Mouse (Mus musculus): ENCODE measurements at regions not wholly inside any gene's neighbourhood (a gene's known extent, or its start where the extent isn't known, plus 50 kb on each side); places are given as distances from the start of the nearest gene placed in this dataset.

- no peak for ATAC-seq (replicated peaks; ENCODE audit: low read depth, poor library complexity, severe bottlenecking)
These were observed 60.0 kb upstream of the Ajap1 start for GRCm38 (mm10) chr4:153542631-153543031.

DNA sequence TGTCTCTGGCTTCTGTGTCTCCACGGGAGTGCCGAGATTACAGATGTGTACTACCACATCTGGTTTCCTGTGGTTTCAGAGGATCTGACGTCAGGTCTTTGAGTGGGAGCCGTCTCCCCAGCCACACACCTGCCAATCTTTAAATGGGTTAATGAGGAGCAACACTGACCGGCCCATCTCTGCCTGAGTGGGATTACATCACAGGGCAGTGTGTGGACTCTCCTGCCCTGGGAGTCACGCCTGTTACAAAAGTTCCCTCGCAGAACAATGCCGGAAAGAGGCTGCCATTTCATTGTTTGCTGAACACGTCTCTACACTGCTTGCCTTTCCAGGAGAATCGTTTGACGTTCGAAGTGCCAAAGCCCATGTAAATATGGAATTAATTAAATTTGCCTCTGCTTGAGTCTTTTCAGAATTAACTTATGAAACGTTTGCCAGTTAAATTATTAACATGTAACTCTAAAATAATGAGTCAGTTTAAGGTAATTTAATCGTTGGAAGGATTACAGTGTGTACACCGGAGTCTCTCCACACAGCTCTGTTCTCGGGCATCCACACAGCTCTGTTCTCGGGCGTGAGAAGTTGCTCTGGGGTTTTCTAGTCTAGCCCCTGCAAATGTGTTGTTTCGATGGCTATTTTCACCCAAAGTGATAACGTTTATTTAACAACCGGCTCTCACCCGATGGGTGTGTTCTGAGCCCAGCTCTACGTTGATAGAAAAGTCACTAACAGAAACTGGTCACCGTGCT is 61.5 kb upstream of the Ajap1 start:
- ATAC-seq (replicated peaks; ENCODE audit: low read depth, poor library complexity, severe bottlenecking), result no peak

DNA sequence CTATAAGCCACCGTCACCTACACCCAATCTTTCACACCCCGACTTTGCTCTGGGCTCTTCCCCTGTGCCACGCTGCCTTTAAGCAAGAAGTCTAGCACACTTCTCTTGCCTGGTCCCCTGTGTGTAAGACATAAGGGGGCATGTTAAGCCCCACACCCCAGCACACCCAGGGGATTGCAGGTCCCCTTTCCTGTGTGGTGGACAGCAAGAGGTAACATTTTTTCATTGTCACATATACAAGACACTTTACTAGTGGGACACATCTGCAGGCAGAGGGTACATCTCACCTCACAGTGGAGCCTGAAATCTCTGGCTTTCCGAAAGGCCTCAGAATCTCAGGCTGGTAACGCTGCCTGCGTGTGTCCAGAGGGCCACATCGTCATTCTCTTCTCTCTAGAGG is 64.1 kb upstream of the Ajap1 start:
- no peak for ATAC-seq (replicated peaks; ENCODE audit: low read depth, poor library complexity, severe bottlenecking)

GRCm38 (mm10) chr4:153547111-153547510 is 64.5 kb upstream of the Ajap1 start:
- no peak for ATAC-seq (replicated peaks; ENCODE audit: low read depth, poor library complexity, severe bottlenecking)

- ATAC-seq (replicated peaks; ENCODE audit: low read depth, poor library complexity, severe bottlenecking), result no peak
These were observed 65.3 kb upstream of the Ajap1 start for GRCm38 (mm10) chr4:153547871-153548270.

DNA sequence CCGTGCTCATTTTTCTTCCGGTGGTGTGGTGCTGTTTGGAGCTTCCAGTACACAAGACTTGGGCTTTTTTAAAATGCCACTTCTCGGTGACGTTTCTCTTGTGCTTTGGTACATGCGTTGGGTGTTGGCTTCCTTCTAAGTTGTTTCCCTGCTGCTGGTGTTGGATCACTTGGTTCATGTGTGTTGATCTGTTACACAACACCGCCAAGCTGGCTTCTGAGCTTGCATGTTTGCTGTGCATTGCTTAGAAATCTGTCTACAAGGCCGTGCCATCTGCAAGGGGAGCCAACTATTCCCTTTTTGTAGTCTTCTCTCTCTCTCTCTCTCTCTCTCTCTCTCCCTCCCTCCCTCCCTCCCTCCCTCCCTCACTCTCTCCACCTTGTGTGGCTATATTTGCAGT is 68.7 kb upstream of the Ajap1 start:
- ATAC-seq (replicated peaks; ENCODE audit: low read depth, poor library complexity, severe bottlenecking), result no peak

GRCm38 (mm10) chr4:153552483-153552882 is 69.9 kb upstream of the Ajap1 start:
- ATAC-seq (replicated peaks; ENCODE audit: low read depth, poor library complexity, severe bottlenecking), result no peak

DNA sequence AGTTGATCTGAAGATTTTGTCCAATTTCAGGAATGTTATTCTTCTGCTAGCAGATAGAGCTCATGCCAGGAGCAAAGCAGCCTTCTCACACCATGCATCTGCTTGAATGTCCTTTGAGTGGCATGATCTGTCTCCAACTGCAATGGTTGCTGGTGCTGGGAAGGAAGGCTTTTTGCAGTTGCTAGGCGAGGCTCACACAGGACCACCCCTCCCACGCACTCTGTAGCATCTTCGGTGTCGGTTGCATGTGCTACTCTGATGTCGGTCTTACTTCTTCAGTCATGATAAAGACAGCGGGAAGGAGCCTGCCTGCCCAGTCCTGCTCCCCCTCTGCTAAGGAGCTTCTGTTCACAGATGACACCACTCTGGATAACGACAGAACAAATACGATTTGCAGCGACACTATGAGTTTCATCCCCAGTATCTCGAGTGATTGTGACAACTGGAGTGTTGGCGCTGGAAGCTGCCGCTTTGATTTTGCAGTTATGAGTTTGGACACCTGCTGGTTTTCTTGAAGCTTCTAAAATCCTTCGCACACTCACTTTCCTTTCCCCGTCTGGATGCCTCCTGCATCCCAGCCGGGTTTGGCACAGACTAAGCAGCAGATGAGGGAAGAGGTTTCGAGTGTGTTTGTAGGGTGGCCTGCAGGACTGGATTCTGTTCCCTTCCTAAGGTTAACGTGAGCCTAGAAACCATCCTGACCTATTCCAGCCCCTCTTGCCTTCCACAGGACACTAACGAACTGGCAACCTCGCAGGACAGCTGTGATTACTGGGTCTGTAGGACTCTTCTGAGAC is 75.4 kb upstream of the Ajap1 start:
- no peak for ATAC-seq (replicated peaks; ENCODE audit: low read depth, poor library complexity, severe bottlenecking)

GRCm38 (mm10) chr4:153559568-153559967 is 77.0 kb upstream of the Ajap1 start:
- ATAC-seq (replicated peaks; ENCODE audit: low read depth, poor library complexity, severe bottlenecking), result no peak

GRCm38 (mm10) chr4:153560193-153560592 is 77.6 kb upstream of the Ajap1 start:
- ATAC-seq (replicated peaks; ENCODE audit: low read depth, poor library complexity, severe bottlenecking), result no peak

DNA sequence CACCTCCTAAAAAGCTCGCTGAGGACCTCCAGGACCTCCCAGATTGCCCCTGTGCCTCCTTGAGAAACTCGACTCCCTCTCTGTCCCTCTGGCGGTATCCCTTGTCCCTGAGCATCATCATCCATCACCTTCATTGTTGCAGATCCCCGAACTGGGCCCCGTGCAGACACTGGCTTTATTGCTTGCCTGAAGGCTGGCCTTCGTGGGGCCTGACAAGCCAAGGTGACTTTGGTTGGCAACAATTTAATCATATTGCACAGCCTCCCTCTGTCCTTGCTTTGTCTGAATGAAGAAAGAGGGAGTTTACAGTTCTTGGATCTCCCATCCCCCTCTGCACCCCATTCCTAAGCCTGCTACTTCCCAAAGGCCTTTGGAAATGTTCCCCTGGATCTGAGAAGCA is 78.3 kb upstream of the Ajap1 start:
- no peak for ATAC-seq (replicated peaks; ENCODE audit: low read depth, poor library complexity, severe bottlenecking)

DNA sequence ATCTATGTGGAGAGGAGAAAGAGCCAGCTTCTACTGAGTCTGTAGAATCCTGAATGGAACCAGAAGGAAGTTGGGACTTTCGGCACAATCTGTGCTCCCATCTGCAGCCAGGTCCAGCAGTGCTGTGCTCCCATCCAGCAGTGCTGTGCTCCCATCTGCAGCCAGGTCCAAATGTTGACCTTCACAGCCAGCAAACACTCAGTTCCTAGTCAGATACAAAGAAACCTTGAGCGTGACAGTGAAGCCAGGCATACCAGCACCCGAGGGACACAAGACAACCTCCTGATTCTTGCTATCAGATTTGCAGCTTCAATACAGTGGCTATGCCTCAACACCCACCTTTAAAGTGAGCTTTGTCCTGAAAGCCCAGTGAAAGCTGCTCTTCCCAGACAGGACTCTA is 79.4 kb upstream of the Ajap1 start:
- ATAC-seq (replicated peaks; ENCODE audit: low read depth, poor library complexity, severe bottlenecking), result no peak

GRCm38 (mm10) chr4:153567329-153567973 is 84.8 kb upstream of the Ajap1 start:
- ATAC-seq (replicated peaks; ENCODE audit: low read depth, poor library complexity, severe bottlenecking), result no peak

DNA sequence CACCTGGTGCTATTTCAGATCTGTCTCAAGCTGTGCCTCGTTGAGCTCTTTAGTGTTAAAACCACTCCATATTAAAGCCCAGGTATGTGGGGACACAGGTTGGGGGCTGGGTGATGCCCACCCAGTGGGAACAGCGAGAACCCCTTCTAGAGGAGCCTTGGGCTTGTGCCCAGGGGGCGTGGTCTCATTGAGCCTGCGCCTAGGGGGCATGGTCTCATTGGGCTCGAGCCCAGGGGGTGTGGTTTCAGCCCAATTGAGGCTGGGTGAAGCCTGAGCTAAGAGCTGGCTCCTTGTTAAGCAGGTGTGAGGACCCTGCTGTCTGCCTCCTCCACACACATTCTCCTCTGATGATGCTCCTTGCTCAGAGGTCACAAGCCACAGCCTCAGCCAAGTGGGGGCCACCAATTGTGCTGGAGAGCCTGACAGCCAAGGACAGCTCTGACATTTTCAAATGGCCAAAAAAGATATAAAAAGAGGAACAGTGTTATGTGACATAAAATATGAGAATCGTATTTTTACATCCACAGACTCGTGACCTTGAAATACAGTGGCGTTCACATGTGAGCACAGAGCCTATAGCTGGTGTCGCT is 90.7 kb upstream of the Ajap1 start:
- ATAC-seq (replicated peaks; ENCODE audit: low read depth, poor library complexity, severe bottlenecking), result no peak

GRCm38 (mm10) chr4:153593291-153593690 is 110.7 kb upstream of the Ajap1 start:
- no peak for ATAC-seq (replicated peaks; ENCODE audit: low read depth, poor library complexity, severe bottlenecking)

DNA sequence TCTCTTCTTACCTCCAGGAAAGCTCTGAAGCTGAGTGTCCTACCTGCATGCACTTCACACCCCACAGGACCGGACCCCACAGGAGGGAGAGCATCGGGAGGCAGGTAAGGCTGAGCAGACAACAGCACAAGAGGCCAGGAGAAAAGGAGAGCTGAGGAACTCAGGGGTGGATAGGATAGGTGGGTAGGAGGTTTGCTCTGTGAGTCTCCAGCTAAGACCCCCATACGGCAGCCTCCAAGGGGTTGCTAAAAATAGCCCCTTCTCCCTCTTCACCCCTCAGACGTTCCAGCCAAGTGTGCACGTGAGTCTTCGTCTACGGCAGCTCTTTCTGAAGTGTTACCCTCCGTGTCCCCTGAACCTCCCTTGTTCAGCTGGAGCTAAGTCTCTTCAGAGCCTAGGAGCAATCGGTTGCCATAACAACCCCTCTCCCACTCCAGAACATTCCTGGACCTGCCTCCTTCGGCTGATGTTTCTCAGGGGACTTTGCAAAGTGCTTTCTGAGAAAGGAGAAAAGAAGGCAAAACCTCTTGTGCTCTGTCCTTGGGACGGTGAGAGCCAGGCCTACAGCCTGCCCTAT is 117.3 kb upstream of the Ajap1 start:
- ATAC-seq (replicated peaks; ENCODE audit: low read depth, poor library complexity, severe bottlenecking), result no peak

DNA sequence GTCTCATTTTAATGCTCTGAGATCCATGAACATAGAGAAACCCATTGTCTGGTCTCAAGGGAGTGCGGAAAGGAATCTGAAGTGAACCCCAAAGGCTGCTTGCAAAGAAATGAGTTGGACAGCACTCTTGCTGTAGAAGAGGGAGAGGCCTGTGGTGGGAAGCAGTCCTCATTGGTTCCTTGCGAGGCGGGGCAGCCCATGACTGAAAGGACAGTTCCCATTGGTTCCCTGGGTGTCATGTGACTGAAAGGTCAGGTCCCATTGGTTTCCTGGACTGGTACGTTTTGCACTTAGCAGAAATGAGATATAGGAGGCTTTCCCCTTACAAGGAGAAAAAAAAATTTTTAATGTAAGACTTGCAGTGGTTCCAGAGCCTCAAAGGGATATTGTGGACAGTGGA is 119.9 kb upstream of the Ajap1 start:
- ATAC-seq (replicated peaks; ENCODE audit: low read depth, poor library complexity, severe bottlenecking), result no peak

- no peak for ATAC-seq (replicated peaks; ENCODE audit: low read depth, poor library complexity, severe bottlenecking)
These were observed 120.6 kb upstream of the Ajap1 start for GRCm38 (mm10) chr4:153603056-153603840.

DNA sequence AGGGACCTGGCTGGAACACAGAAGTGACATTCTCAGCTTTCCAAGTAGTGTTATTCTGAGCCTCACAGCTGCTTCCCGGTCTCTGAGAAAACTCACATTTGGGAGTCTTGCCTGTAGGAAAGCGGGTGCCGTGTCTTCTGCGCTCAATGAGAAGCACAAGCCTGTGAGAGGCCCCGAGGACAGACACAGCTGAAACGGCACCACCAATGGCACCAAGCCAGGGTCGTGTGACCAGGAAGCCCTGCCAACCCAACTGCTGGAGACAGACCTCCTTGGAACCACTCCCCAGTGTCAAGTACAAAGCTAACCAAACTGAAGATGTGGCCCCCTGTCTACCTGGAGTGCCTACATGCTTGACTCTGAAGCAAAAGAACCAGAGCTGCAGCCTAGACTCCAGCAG is 121.3 kb upstream of the Ajap1 start:
- ATAC-seq (replicated peaks; ENCODE audit: low read depth, poor library complexity, severe bottlenecking), result no peak

Data from common myeloid progenitor, adult 5-6 weeks (primary cell).